Mouse (Mus musculus) kidney, postnatal 0 days (tissue): ENCODE results near the gene Raph1. TPM values are rescaled to one million over a fixed set of nuclear protein-coding genes. Genes with fewer than 3 reads are reported as not detected.

ENCODE experiments used
- ATAC-seq: fragments of 200-750 bp; cut with Nextera tagmentation; replicated peaks from 2 replicates; pipeline ENCODE4 v1.8.0; 2017; ENCODE audit warnings: low read depth, moderate number of reproducible peaks, moderate TSS enrichment, moderate library complexity; ENCODE audit not compliant: low FRiP score
- DNase-seq: peaks from one replicate; pipeline ENCODE4 v3.0.0-alpha.2; 2016; ENCODE audit warnings: low spot score
- H3K27ac ChIP-seq: fragments of 300-500 bp; sonication (generic); 2 replicates; pipeline ENCODE4 v1.5.1; 2014; ENCODE audit warnings: mild to moderate bottlenecking
- H3K27me3 ChIP-seq: fragments of 300-500 bp; sonication (generic); 2 replicates; pipeline ENCODE4 v1.6.1; 2014; ENCODE audit warnings: low read length, mixed read lengths; ENCODE audit not compliant: insufficient read depth
- H3K36me3 ChIP-seq: fragments of 300-500 bp; sonication (generic); 2 replicates; pipeline ENCODE4 v1.6.1; 2014; ENCODE audit warnings: low read length, mixed read lengths; ENCODE audit not compliant: insufficient read depth
- H3K4me1 ChIP-seq: fragments of 300-500 bp; sonication (generic); replicated peaks from 2 replicates; pipeline ENCODE4 v1.6.1; 2014; ENCODE audit warnings: antibody characterized with exemption, low read length, mixed read lengths; ENCODE audit not compliant: insufficient read depth
- H3K4me2 ChIP-seq: fragments of 300-500 bp; sonication (generic); 2 replicates; pipeline ENCODE4 v1.6.1; 2014; ENCODE audit warnings: mild to moderate bottlenecking, low read length, moderate library complexity, mixed read lengths
- H3K4me3 ChIP-seq: fragments of 300-500 bp; sonication (generic); replicated peaks from 2 replicates; pipeline ENCODE4 v1.5.1; 2014; ENCODE audit warnings: low read depth, low read length
- H3K9ac ChIP-seq: fragments of 300-500 bp; sonication (generic); 2 replicates; pipeline ENCODE4 v1.6.1; 2014; ENCODE audit warnings: low read depth, low read length
- H3K9me3 ChIP-seq: fragments of 300-500 bp; sonication (generic); replicated peaks from 2 replicates; pipeline ENCODE4 v1.6.1; 2016; ENCODE audit warnings: low read length, inconsistent platforms, mixed read lengths
- CTCF ChIP-seq: IDR thresholded peaks from 2 replicates; pipeline ENCODE4 v1.5.1; 2016; ENCODE audit warnings: antibody characterized with exemption, low read depth, mild to moderate bottlenecking, moderate library complexity
- WGBS: fragments of 180-500 bp; shearing (Covaris S2); extraction: QIAGEN DNeasy Blood & Tissue Kit; methylation state at CpG from one replicate; pipeline ENCODE4 v1.1.7; 2014; 5-methylcytosine and 5-hydroxymethylcytosine counted together
- polyA plus RNA-seq: library from polyadenylated mRNA; unstranded; fragments of >200 nt; fragmentation: Nextera tagmentation; extraction: Ambion mirVana; gene quantifications from 2 replicates; pipeline ENCODE4 v1.2.1, GENCODE M21; 2015

Raph1 gene
- polyA plus RNA-seq, 1 experiment from 2014 or later: 21.6 TPM

DNA sequence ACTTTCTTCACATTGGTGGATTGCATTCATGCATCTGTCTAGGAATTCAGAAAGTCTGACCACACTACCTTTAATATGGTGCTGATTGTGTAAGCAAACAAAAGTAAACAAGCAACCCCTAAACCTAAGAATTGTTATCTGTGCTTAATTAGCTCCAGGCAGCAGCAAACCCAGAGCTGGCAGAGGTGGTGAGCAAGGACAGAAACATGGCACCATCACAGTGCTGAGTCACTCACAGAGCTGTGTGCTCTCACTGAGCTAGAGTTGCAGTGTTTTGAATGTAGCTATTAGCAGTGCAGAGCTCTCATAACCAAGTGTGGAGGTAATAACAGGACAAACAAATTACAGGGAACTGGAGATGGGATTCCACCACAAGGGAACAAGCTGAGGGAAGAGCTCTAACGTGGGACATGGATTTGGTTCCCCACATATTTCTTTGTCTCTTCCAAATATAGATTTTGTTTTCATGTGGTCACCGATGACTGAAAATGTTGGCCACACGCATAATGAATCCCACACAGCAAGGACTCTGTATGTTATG, 37.6 kb upstream of the Raph1 start:
- ATAC-seq: no peak
- H3K9me3 ChIP-seq: no peaks in the 10 kb centered on the region

DNA sequence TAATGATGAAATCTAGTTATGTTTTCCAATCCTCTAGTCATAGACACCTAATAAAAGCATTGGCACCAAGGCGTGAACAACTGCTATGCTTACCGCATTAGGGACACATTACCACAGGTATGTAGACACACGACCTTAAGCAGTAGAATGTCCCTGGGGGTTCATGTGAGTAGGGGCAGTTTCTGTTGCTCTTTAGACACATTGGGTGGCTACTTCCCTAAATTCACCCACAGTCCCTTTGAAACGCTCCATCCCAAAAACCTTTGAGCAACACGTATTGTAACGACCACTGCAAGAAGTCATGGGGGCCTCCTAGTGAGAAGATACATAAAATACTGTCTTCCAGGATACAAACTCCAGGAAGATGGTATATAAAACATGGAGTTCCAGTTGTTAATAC, 33.8 kb upstream of the Raph1 start:
- Histone ChIP-seq H3K27me3 (no peaks in the 10 kb centered on the region), H3K27ac (no peak overlapping the region), H3K4me1 (no peaks in the 10 kb centered on the region), H3K9me3 (no peaks in the 10 kb centered on the region), H3K9ac (no peak overlapping the region), H3K36me3 (no peaks in the 10 kb centered on the region), H3K4me2 (no peak overlapping the region), H3K4me3 (no peak overlapping the region)
- DNase-seq (no peak), ATAC-seq (no peak)
- 79% methylated on average over 6 of the region's 6 CpGs for WGBS
- TF ChIP-seq CTCF: no peak

More for the DNA sequence above, 37.6 kb upstream of the Raph1 start:
- Histone ChIP-seq H3K4me2 (no peak overlapping the region), H3K9ac (no peak overlapping the region), H3K36me3 (no peaks in the 10 kb centered on the region), H3K4me1 (no peaks in the 10 kb centered on the region), H3K27me3 (no peaks in the 10 kb centered on the region), H3K4me3 (no peak overlapping the region), H3K27ac (no peak overlapping the region)
- TF ChIP-seq CTCF: no peak
- WGBS: 88% methylated on average over 3 of the region's 3 CpGs
- no peak for DNase-seq

DNA sequence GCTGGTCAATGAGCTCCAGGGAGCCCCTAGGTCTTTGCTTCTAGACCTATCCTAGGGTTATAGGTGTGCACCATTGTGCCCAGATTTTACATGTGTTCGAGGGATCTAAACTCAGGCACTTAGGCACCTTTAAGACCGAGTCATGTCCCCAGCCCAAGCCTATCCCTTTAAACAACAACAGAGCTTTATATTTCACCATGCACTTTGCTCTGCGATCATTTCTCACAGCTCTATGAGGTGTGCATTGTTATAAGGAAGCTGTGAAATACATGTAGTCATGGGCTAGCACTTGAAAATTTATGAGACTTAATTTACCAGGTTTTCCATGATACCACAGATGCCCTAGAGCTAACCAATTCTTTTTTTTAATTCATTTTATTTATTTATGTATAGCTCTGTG, 33.0 kb upstream of the Raph1 start:
- no peak overlapping the region for H3K4me2 ChIP-seq
- H3K4me3 ChIP-seq: no peak overlapping the region
- no peaks in the 10 kb centered on the region for H3K9me3 ChIP-seq
- WGBS: 93% methylated on average over 3 of the region's 3 CpGs
- H3K9ac ChIP-seq: no peak overlapping the region
- DNase-seq (no peak), ATAC-seq (no peak)
- H3K27ac ChIP-seq: no peak overlapping the region
- H3K36me3 ChIP-seq: no peaks in the 10 kb centered on the region
- TF ChIP-seq CTCF: no peak
- no peaks in the 10 kb centered on the region for H3K4me1 ChIP-seq
- H3K27me3 ChIP-seq: no peaks in the 10 kb centered on the region

DNA sequence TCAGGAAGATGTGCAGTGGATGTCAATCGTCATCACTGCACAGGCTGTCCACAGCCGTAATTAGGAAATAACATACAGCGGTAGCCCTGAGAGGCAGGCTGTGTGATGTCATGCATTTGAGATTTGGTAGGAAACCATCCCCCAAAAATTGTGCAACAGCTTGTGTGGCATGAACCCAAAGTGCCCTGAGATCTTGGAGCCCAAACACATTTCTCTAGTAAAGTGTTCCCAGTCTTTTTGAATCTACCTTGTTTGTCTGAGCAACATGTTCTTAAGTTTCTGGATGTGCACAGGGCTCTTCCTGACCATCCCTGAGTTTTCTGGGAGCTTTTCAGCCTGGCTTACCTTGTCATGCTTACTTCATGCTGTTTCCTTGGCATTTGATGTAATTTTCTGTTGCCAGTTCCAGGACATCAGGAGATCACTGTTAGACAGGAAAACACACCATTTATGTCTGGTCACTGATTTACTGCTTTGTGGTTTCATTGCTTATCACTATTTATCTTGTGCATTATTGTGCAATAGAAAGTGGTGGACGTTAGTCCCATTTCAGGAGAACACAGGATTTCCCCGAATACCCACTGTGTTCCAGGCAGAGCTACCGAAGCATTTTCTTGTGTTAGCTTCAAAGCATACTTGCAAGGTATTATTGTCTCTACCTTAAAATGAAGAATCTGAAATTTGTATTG, 32.3 kb upstream of the Raph1 start:
- Histone ChIP-seq H3K9ac (no peak overlapping the region), H3K4me1 (no peaks in the 10 kb centered on the region), H3K9me3 (no peaks in the 10 kb centered on the region), H3K4me3 (no peak overlapping the region), H3K27me3 (no peaks in the 10 kb centered on the region), H3K27ac (no peak overlapping the region), H3K36me3 (no peaks in the 10 kb centered on the region), H3K4me2 (no peak overlapping the region)
- DNase-seq (no peak), ATAC-seq (no peak)
- no peak for TF ChIP-seq CTCF
- 76% methylated on average over 6 of the region's 6 CpGs for WGBS

DNA sequence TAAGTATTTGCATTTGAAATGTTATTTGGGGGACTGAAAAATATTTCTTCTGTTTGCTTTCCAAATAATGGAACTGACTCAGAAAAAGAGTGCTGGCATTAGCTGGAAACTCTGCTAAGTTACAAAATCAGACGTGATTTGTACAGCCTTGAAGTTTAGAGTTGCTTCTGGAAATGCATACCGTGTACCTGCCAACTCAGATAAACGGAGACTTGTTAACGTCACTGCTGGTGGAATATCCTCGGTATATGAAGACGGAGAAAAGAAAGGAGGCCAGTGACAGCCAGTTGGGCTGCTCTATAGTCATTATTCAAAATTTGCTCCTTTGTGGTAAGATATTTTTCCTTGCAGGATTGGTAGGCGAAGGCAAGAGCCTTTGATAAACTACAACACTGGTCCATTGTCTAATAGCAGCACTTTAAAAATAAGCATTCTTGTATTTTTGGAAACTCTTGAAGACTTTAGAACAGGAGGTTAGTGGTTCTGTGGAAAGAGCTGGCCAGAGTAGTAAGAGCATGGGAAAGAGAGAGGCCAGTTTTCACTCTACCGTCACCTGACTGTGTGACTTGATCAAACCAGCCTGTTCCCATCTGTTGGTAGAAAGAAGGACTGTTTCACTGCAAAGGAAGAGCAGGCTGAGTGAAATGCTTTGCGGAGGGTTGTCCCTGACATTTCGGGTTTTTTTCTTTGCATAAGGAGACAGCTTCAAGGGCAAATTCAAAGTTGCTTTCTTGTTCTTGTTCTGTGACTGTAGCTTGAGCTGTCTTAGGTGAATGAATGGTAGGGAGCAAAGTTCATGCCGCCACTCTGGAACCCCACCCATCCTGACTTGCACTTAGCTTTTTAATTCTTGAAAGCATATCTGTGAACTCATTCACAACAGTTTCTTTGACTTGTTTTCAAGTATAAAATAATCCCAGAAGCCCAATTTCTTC, 29.7 kb upstream of the Raph1 start:
- Histone ChIP-seq H3K9me3 (no peaks in the 10 kb centered on the region), H3K36me3 (no peaks in the 10 kb centered on the region), H3K27me3 (no peaks in the 10 kb centered on the region), H3K4me2 (no peak overlapping the region), H3K4me3 (no peak overlapping the region), H3K9ac (no peak overlapping the region), H3K4me1 (no peaks in the 10 kb centered on the region), H3K27ac (no peak overlapping the region)
- DNase-seq (no peak), ATAC-seq (no peak)
- 84% methylated on average over 11 of the region's 11 CpGs for WGBS
- no peak for TF ChIP-seq CTCF

DNA sequence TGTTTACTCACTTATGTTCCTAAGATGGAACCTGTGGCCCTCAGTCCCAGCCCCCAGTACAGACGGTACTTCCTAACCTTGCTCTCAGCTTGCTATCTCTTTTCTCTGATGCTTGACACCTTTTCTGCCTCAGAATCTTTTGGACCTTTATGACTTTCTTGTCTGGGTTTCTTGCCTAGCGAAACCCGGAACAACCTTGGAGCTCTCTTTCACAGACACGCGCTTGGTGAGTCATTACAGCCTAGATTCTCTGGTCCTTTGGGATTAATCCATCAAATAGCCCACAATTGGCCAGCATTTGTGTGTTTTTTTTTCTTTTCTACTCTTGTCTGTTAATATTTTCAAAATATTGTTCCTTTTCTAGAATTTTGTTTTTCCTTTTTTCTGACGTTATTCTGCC, 26.2 kb upstream of the Raph1 start:
- H3K27me3 ChIP-seq: no peaks in the 10 kb centered on the region
- no peaks in the 10 kb centered on the region for H3K4me1 ChIP-seq
- H3K9me3 ChIP-seq: no peaks in the 10 kb centered on the region
- no peak for ATAC-seq
- H3K27ac ChIP-seq: no peak overlapping the region
- no peak overlapping the region for H3K9ac ChIP-seq
- DNase-seq: no peak
- no peak overlapping the region for H3K4me3 ChIP-seq
- WGBS: 90% methylated on average over 6 of the region's 6 CpGs
- H3K4me2 ChIP-seq: no peak overlapping the region
- TF ChIP-seq CTCF: no peak
- no peaks in the 10 kb centered on the region for H3K36me3 ChIP-seq
